Mouse (Mus musculus) liver, embryonic 14.5 days (tissue): ENCODE measurements at regions not wholly inside any gene's neighbourhood (a gene's known extent, or its start where the extent isn't known, plus 50 kb on each side); places are given as distances from the start of the nearest gene placed in this dataset.

Source experiments
- CTCF ChIP-seq: IDR thresholded peaks from 2 replicates; pipeline ENCODE4 v1.5.1; 2016; ENCODE audit warnings: antibody characterized with exemption, low read depth, control low read depth
- EP300 ChIP-seq: IDR thresholded peaks from 2 replicates; pipeline ENCODE4 v1.6.1; 2016; ENCODE audit warnings: antibody characterized with exemption, low read depth

- TF ChIP-seq CTCF (no peak), EP300 (no peak)
These were observed 532.7 kb downstream of the Olfm4 start for GRCm38 (mm10) chr14:80516626-80517025.
